Mouse (Mus musculus): ENCODE results near the gene Specc1. TPM values are rescaled to one million over a fixed set of nuclear protein-coding genes. Genes with fewer than 3 reads are reported as not detected.
A peak's percentile ranks its signal among the peaks of the same experiment; 100 is the strongest.

Gene Specc1
- polyA plus RNA-seq, 1 experiment from 2014 or later, result 11.5 TPM

- ATAC-seq (ENCODE audit: low FRiP score), result no peak
- Histone ChIP-seq H3K9ac (no peak overlapping the region), H3K4me2 (replicated peaks) (no peak overlapping the region), H3K36me3 (replicated peaks; ENCODE audit: control insufficient read depth, insufficient read depth) (no peaks in the 10 kb centered on the region), H3K4me3 (replicated peaks; ENCODE audit: low read length) (no peak overlapping the region), H3K27ac (no peak overlapping the region), H3K4me1 (replicated peaks; ENCODE audit: control insufficient read depth, insufficient read depth, low read length) (peaks cover 8% of the 10 kb centered on the region), H3K9me3 (ENCODE audit: control insufficient read depth, low read length) (no peaks in the 10 kb centered on the region), H3K27me3 (ENCODE audit: control insufficient read depth, insufficient read depth, low read length) (peaks cover 21% of the 10 kb centered on the region)
- 80% methylated on average over 5 of the region's 5 CpGs for WGBS
- DNase-seq (ENCODE audit: low spot score), result no peak
Measured at GRCm38 (mm10) chr11:62253380-62253779, 296.8 kb downstream of the Specc1 start.

- Histone ChIP-seq H3K4me2 (replicated peaks) (no peak overlapping the region), H3K4me1 (replicated peaks; ENCODE audit: control insufficient read depth, insufficient read depth, low read length) (no peaks in the 10 kb centered on the region), H3K27ac (no peak overlapping the region), H3K9me3 (ENCODE audit: control insufficient read depth, low read length) (no peaks in the 10 kb centered on the region), H3K36me3 (replicated peaks; ENCODE audit: control insufficient read depth, insufficient read depth) (no peaks in the 10 kb centered on the region), H3K9ac (no peak overlapping the region), H3K27me3 (ENCODE audit: control insufficient read depth, insufficient read depth, low read length) (no peaks in the 10 kb centered on the region), H3K4me3 (replicated peaks; ENCODE audit: low read length) (no peak overlapping the region)
- DNase-seq (ENCODE audit: low spot score) (no peak), ATAC-seq (ENCODE audit: low FRiP score) (no peak)
- WGBS, result 57% methylated on average over 5 of the region's 5 CpGs
Measured at GRCm38 (mm10) chr11:62259214-62259613, 302.7 kb downstream of the Specc1 start.

GRCm38 (mm10) chr11:62263599-62263998 lies 307.0 kb downstream of the Specc1 start:
- WGBS, result 57% methylated on average over 7 of the region's 7 CpGs
- no peak for ATAC-seq (ENCODE audit: low FRiP score)
- Histone ChIP-seq H3K9ac (no peak overlapping the region), H3K4me3 (replicated peaks; ENCODE audit: low read length) (no peak overlapping the region), H3K9me3 (ENCODE audit: control insufficient read depth, low read length) (no peaks in the 10 kb centered on the region), H3K4me1 (replicated peaks; ENCODE audit: control insufficient read depth, insufficient read depth, low read length) (peaks cover 15% of the 10 kb centered on the region), H3K36me3 (replicated peaks; ENCODE audit: control insufficient read depth, insufficient read depth) (no peaks in the 10 kb centered on the region), H3K27ac (no peak overlapping the region), H3K27me3 (ENCODE audit: control insufficient read depth, insufficient read depth, low read length) (no peaks in the 10 kb centered on the region), H3K4me2 (replicated peaks) (no peak overlapping the region)
- no peak for DNase-seq (ENCODE audit: low spot score)

- no peak overlapping the region for H3K27ac ChIP-seq
- ATAC-seq (ENCODE audit: low FRiP score) (no peak), DNase-seq (ENCODE audit: low spot score) (no peak)
- H3K4me3 ChIP-seq (replicated peaks; ENCODE audit: low read length), result no peak overlapping the region
- H3K9me3 ChIP-seq (ENCODE audit: control insufficient read depth, low read length), result no peaks in the 10 kb centered on the region
- H3K4me1 ChIP-seq (replicated peaks; ENCODE audit: control insufficient read depth, insufficient read depth, low read length), result peaks cover 15% of the 10 kb centered on the region
- H3K4me2 ChIP-seq (replicated peaks), result no peak overlapping the region
- no peak overlapping the region for H3K9ac ChIP-seq
- H3K27me3 ChIP-seq (ENCODE audit: control insufficient read depth, insufficient read depth, low read length), result no peaks in the 10 kb centered on the region
- WGBS, result 70% methylated on average over 7 of the region's 7 CpGs
- H3K36me3 ChIP-seq (replicated peaks; ENCODE audit: control insufficient read depth, insufficient read depth), result no peaks in the 10 kb centered on the region
Measured at GRCm38 (mm10) chr11:62264018-62264417, 307.5 kb downstream of the Specc1 start.

GRCm38 (mm10) chr11:62265642-62266041 lies 309.1 kb downstream of the Specc1 start:
- H3K36me3 ChIP-seq (replicated peaks; ENCODE audit: control insufficient read depth, insufficient read depth), result no peaks in the 10 kb centered on the region
- no peak for DNase-seq (ENCODE audit: low spot score)
- no peaks in the 10 kb centered on the region for H3K9me3 ChIP-seq (ENCODE audit: control insufficient read depth, low read length)
- no peak for ATAC-seq (ENCODE audit: low FRiP score)
- H3K4me2 ChIP-seq (replicated peaks), result no peak overlapping the region
- no peak overlapping the region for H3K9ac ChIP-seq
- no peak overlapping the region for H3K27ac ChIP-seq
- H3K4me3 ChIP-seq (replicated peaks; ENCODE audit: low read length), result no peak overlapping the region
- 37% methylated on average over 7 of the region's 7 CpGs for WGBS
- no peaks in the 10 kb centered on the region for H3K27me3 ChIP-seq (ENCODE audit: control insufficient read depth, insufficient read depth, low read length)
- H3K4me1 ChIP-seq (replicated peaks; ENCODE audit: control insufficient read depth, insufficient read depth, low read length), result peaks cover 15% of the 10 kb centered on the region

- H3K36me3 ChIP-seq (replicated peaks; ENCODE audit: control insufficient read depth, insufficient read depth), result no peaks in the 10 kb centered on the region
- H3K4me1 ChIP-seq (replicated peaks; ENCODE audit: control insufficient read depth, insufficient read depth, low read length), result peaks cover 15% of the 10 kb centered on the region
- no peak overlapping the region for H3K9ac ChIP-seq
- 42% methylated on average over 17 of the region's 17 CpGs for WGBS
- no peaks in the 10 kb centered on the region for H3K27me3 ChIP-seq (ENCODE audit: control insufficient read depth, insufficient read depth, low read length)
- H3K4me3 ChIP-seq (replicated peaks; ENCODE audit: low read length), result no peak overlapping the region
- DNase-seq (ENCODE audit: low spot score) (no peak), ATAC-seq (ENCODE audit: low FRiP score) (no peak)
- H3K27ac ChIP-seq, result peak overlapping the region; percentile 49; the same call in 1 of the 2 replicates
- no peaks in the 10 kb centered on the region for H3K9me3 ChIP-seq (ENCODE audit: control insufficient read depth, low read length)
- peak overlapping the region; percentile 23 for H3K4me2 ChIP-seq (replicated peaks)
Measured at GRCm38 (mm10) chr11:62266466-62267214, 310.1 kb downstream of the Specc1 start.

GRCm38 (mm10) chr11:62268381-62268780 lies 311.8 kb downstream of the Specc1 start:
- 83% methylated on average over 8 of the region's 8 CpGs for WGBS
- Histone ChIP-seq H3K36me3 (replicated peaks; ENCODE audit: control insufficient read depth, insufficient read depth) (no peaks in the 10 kb centered on the region), H3K4me1 (replicated peaks; ENCODE audit: control insufficient read depth, insufficient read depth, low read length) (peaks cover 15% of the 10 kb centered on the region), H3K27me3 (ENCODE audit: control insufficient read depth, insufficient read depth, low read length) (no peaks in the 10 kb centered on the region), H3K27ac (no peak overlapping the region), H3K4me3 (replicated peaks; ENCODE audit: low read length) (no peak overlapping the region), H3K9me3 (ENCODE audit: control insufficient read depth, low read length) (no peaks in the 10 kb centered on the region), H3K4me2 (replicated peaks) (no peak overlapping the region), H3K9ac (no peak overlapping the region)
- DNase-seq (ENCODE audit: low spot score) (no peak), ATAC-seq (ENCODE audit: low FRiP score) (no peak)

- DNase-seq (ENCODE audit: low spot score), result no peak
- no peak for ATAC-seq (ENCODE audit: low FRiP score)
- peaks cover 15% of the 10 kb centered on the region for H3K4me1 ChIP-seq (replicated peaks; ENCODE audit: control insufficient read depth, insufficient read depth, low read length)
- H3K36me3 ChIP-seq (replicated peaks; ENCODE audit: control insufficient read depth, insufficient read depth), result no peaks in the 10 kb centered on the region
- H3K9ac ChIP-seq, result no peak overlapping the region
- H3K27me3 ChIP-seq (ENCODE audit: control insufficient read depth, insufficient read depth, low read length), result no peaks in the 10 kb centered on the region
- no peak overlapping the region for H3K4me2 ChIP-seq (replicated peaks)
- no peaks in the 10 kb centered on the region for H3K9me3 ChIP-seq (ENCODE audit: control insufficient read depth, low read length)
- H3K27ac ChIP-seq, result no peak overlapping the region
- WGBS, result 85% methylated on average over 12 of the region's 12 CpGs
- no peak overlapping the region for H3K4me3 ChIP-seq (replicated peaks; ENCODE audit: low read length)
Measured at GRCm38 (mm10) chr11:62269097-62269496, 312.5 kb downstream of the Specc1 start.

- no peak overlapping the region for H3K9ac ChIP-seq
- DNase-seq (ENCODE audit: low spot score), result no peak
- H3K4me1 ChIP-seq (replicated peaks; ENCODE audit: control insufficient read depth, insufficient read depth, low read length), result peaks cover 15% of the 10 kb centered on the region
- H3K36me3 ChIP-seq (replicated peaks; ENCODE audit: control insufficient read depth, insufficient read depth), result no peaks in the 10 kb centered on the region
- ATAC-seq (ENCODE audit: low FRiP score), result no peak
- H3K27ac ChIP-seq, result no peak overlapping the region
- no peak overlapping the region for H3K4me2 ChIP-seq (replicated peaks)
- H3K27me3 ChIP-seq (ENCODE audit: control insufficient read depth, insufficient read depth, low read length), result no peaks in the 10 kb centered on the region
- H3K9me3 ChIP-seq (ENCODE audit: control insufficient read depth, low read length), result no peaks in the 10 kb centered on the region
- no peak overlapping the region for H3K4me3 ChIP-seq (replicated peaks; ENCODE audit: low read length)
- WGBS, result 70% methylated on average over 5 of the region's 5 CpGs
Measured at GRCm38 (mm10) chr11:62270851-62271250, 314.3 kb downstream of the Specc1 start.
